Mouse (Mus musculus): ENCODE results near the gene Nek3. TPM values are rescaled to one million over a fixed set of nuclear protein-coding genes. Genes with fewer than 3 reads are reported as not detected.
"Not testable (repeated sequence)": the region's sequence is repeated elsewhere in the genome, so short reads cannot be mapped to it uniquely, and the experiment has no call there.

Nek3 gene
- total RNA-seq, 4 experiments from 2014 or later: 1.6 to 3.5 (median 2.1) TPM

DNA sequence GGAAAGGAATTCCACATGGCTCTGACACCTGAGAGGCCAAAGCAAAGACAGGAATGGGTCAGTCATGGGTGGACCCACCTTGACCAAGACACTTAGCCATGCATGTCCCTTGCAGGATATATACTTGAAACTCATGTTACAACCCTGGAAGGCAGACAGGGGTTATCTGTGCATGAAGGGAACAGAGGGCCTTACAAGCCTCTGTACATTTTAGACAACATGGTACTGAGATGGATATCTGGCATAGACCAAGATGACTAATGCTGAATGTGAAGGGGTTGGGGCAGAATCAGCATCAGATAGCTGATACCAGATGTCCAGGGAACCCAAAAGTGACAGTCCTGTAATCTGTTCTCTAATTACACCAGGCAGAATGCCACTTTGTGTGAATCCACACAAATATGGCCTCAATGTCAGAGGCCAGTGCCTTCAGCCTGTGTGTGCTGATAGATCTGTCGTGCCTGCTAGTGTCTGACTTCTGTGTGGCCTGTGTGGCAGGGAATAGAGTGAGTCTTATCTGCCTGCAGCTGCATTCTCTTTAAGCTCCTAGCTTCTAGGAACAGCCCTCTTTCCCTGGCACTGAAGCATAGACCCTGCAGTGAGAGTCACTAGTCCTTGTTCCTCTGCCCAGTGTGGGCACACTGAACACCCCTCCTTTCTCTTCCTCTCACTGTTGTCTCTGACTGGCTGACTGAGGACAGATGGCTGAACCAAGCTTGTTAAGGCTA, 22.3 kb downstream of the Nek3 start:
- no peak for DNase-seq (ENCODE audit: low spot score in 2 of 2)

DNA sequence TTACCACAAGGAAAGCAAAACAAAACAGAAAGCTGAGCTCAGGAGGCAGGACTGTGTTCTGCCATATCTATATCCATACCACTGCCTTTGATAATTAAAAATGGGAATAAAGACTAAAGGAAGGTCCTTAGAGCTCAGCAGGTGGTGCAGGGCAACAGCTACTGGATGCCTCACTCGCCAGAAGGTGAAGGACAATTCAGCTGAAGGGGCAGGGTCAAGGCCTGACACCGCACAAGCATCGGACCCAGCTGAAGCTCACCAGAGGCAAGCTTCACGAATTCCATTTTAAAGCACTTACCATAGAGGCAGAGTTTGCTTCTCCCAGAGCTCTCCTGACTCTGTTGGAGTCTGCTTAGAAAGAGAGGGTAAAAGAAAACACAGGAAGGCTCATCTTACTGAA, 23.6 kb downstream of the Nek3 start:
- DNase-seq (ENCODE audit: low spot score in 2 of 2): no peak

- no peak for DNase-seq (ENCODE audit: low spot score in 2 of 2)
These were observed 24.3 kb downstream of the Nek3 start for GRCm38 (mm10) chr8:22141836-22142385.

- DNase-seq (ENCODE audit: low spot score in 2 of 2): not testable (repeated sequence)
These were observed 29.8 kb downstream of the Nek3 start for GRCm38 (mm10) chr8:22136462-22136861.

DNA sequence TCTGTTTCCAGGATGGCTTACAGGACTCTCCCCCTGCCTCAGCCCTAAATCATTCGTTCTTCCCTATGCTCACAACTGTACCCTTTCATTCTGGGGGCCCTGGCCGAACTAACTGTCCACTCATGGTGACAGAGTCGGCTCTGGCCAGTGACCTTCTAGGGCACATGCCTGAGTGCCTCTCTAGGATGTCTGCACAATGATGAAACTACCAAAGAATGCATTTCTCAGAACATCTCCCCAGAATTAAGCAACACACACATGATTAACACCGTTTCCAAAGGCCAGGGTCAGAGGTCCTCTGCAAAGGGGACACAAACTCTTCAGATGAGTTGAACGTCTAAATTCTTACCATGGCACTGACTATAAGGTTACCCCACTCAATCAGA, 31.5 kb downstream of the Nek3 start:
- DNase-seq (ENCODE audit: low spot score in 2 of 2): no peak

DNA sequence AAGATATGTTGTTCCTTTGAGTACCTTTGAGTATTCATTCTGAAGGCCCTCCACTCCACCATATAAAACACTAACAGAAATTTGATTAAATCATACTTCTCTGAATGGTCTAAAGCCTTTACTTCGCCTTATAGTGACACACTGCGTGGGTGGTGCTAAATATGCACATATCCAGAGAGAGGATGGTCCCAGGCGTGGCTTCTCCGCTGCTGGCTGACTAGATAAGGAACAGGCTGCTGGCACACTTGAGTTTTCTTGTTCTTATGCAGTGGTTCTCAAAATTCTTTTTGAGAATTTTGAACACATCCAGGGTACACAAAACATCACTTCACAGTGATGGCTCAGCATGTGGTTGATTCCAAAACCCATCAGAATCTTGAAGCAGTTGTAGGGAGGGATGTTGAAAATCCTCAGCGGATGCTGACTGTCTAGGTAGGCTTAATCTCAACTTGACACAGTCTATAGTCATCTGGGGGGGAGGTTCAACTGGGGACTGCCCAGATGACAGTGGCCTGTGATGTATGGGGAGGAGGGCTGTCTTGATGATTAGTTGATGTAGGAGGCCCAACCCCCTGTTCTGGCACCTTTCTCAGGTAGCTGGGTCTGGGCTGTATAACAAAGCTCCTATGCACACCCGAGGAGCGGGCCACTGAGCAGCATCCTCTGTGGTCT, 32.0 kb downstream of the Nek3 start:
- no peak for DNase-seq (ENCODE audit: low spot score in 2 of 2)

DNA sequence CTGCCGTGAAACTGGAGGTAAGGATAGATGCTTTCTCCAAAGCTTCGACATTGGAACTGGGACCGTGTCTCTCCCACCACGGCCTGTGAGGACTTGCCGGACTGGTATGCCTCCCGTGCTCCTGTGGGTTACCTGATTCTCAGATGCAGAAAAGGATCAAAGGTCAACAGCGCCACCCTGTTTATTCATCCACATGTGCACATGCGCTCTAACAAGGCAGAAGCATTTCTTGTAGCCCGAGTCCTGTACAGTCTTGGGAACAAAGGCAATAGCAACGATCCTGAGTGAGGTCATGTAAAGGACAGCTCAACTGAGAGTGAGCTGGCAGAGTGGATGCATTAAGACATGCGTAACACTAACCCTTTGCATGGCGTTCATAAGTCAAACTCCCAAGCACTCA, 34.2 kb downstream of the Nek3 start:
- no peak for DNase-seq (ENCODE audit: low spot score in 2 of 2)

DNA sequence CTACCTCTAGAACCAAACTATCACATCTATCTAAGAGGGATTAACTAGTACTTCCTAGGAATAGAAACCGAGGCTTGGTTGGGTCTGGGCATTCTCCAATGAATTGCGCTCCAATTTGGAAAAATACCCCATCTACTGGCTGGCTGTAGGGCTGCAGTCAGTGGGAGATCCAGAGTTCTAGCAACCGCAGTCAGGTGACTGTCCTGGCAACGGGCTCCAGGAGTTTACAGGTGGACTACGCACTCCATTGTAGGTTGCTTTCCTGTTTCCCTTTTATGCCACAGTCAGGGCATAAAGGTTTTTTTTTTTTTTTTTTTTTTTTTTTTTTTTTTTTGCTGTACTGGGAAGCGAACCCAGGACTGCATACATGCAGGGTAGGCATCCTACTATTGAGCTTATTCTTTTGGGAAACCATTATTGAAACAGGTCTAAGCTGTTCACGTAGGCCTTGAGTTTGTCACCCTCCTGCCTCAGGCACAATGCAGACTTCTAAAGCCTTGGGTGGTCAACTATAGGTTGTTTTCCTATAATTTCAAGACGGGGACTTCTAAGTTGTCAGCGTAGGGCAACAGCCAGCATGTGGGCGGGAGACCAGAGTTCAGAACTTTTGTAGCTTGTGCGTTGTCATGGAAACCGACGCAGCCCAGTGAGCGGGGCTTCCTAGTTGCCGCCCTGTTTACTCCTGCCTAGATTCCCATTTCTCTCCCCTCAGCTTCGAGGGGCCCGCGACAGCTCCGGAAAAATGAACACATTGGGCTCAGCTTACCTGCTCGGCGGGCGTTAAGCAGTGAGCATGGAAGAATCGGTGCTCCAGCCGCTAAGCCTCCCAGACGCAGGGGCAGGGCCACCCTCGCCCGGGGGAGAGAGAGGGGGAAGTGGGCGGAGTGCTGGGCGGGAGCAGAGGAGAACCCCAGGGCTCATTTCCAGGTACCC, 41.7 kb downstream of the Nek3 start, which contains the start of gene Nek5:
Gene Nek5, minus strand, starts transcription at position 834 of the 933 bp plus-strand sequence.
- no peak for DNase-seq (ENCODE audit: low spot score in 2 of 2)

- no peak for DNase-seq (ENCODE audit: low spot score in 2 of 2)
These were observed 59.2 kb downstream of the Nek3 start for GRCm38 (mm10) chr8:22107020-22107419.

DNA sequence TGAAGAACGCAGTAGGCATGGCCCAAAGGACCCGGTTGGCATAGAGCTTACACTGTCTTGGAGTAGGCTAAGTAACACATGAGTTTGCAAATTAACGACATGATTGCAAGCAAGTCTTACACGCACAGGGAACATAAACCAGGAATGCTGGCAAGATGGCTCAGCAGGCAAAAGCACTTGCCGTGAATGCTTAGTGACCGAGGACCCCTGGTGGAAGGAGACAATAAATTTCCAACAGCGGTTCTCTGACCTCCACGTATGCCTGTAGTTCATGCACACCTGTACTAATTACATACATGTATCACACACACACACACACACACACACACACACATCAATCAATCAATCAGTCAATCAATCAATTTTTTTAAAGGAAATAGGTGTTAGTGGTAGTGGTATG, 74.7 kb downstream of the Nek3 start:
- DNase-seq (ENCODE audit: low spot score in 2 of 2): no peak

DNA sequence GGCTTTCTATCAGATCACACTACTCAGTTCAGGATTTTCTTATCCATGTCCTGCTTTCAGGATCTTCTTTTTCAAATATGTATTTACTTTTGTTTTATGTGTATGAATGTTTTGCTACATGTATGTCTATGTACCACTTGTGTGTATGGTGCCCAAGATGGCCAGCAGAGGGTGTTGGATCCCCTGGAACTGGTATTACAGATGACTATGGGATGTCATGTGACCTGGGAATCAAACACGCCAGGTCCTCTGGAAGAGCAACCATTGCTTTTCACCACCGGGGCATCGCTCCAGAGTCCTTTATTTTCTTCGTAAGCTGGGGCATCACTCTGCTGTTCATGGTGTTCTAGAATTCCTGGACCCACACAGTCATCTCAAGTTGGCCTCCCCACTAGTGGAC, 77.0 kb downstream of the Nek3 start:
- no peak for DNase-seq (ENCODE audit: low spot score in 2 of 2)

- no peak for DNase-seq (ENCODE audit: low spot score in 2 of 2)
These were observed 86.8 kb downstream of the Nek3 start for GRCm38 (mm10) chr8:22079313-22080007.

Other genes with a start within 250 kb of the Nek3 start
- gene Defb15, start 233.7 kb downstream of the Nek3 start, total RNA-seq (2022): not detected
- gene Defb35, start 228.1 kb downstream of the Nek3 start, total RNA-seq (2022): not detected
- gene Defb13, start 219.7 kb downstream of the Nek3 start, total RNA-seq (2022): not detected
- gene Fam90a1a, start 207.7 kb downstream of the Nek3 start, total RNA-seq (2022): not detected
- not detected for gene Ccdc70, start 196.7 kb downstream of the Nek3 start, total RNA-seq (2022)
- gene Atp7b, start 106.1 kb downstream of the Nek3 start, total RNA-seq (2022): 1 to 10 TPM; 2.0 to 2.3 (median 2.2) TPM
- gene Alg11, start 105.7 kb downstream of the Nek3 start, total RNA-seq (2022): 10 to 100 TPM; 31.6 to 34.7 (median 33.8) TPM
- under 1 TPM in 2 of 4 experiments, not detected in 2; 0.27 to 0.33 TPM for gene Nek5, start 41.4 kb downstream of the Nek3 start, total RNA-seq (2022)
- under 1 TPM in 3 of 4 experiments, not detected in 1; 0.30 to 0.63 (median 0.51) TPM for gene Ckap2, start 19.4 kb upstream of the Nek3 start, total RNA-seq (2022)
- gene Vps36, start 26.4 kb upstream of the Nek3 start, total RNA-seq (2022): 10 to 100 TPM; 19.3 to 24.8 (median 20.4) TPM
- 1 to 10 TPM; 3.0 to 4.2 (median 3.4) TPM for gene Thsd1, start 60.9 kb upstream of the Nek3 start, total RNA-seq (2022)
- not detected for gene Tpte, start 117.0 kb upstream of the Nek3 start, total RNA-seq (2022)
- 10 to 100 TPM; 10.1 to 10.9 (median 10.6) TPM for gene Slc25a15, start 232.2 kb upstream of the Nek3 start, total RNA-seq (2022)
- gene Mrps31, start 244.9 kb upstream of the Nek3 start, total RNA-seq (2022): 10 to 100 TPM; 21.5 to 27.0 (median 25.4) TPM